Mouse (Mus musculus) erythroblast, embryonic 14.5 days (primary cell): ENCODE measurements around the gene Myo5a.

Source experiments
- GATA1 ChIP-seq: IDR thresholded peaks from 2 replicates; pipeline ENCODE4 v1.6.1; 2012; ENCODE audit warnings: low read length, inconsistent platforms, mixed read lengths
- TAL1 ChIP-seq: IDR thresholded peaks from 3 replicates; pipeline ENCODE4 v1.6.1; 2012; ENCODE audit warnings: low read length, inconsistent platforms, mixed read lengths

- TF ChIP-seq TAL1, result no peak
- TF ChIP-seq GATA1, result no peak
Observed at GRCm38 (mm10) chr9:75235696-75236095, 164.9 kb downstream of the Myo5a start.
